Mouse (Mus musculus): ENCODE data around the gene Mdm2. TPM values are rescaled to one million over a fixed set of nuclear protein-coding genes. Genes with fewer than 3 reads are reported as not detected.
"Not testable (repeated sequence)": the region's sequence is repeated elsewhere in the genome, so short reads cannot be mapped to it uniquely, and the experiment has no call there.

The Mdm2 gene
- polyA plus RNA-seq, 1 experiment, result 39.2 TPM

GRCm38 (mm10) chr10:117705806-117706205 is 4.8 kb downstream of the Mdm2 start:
- TF ChIP-seq CTCF (IDR thresholded peaks at IDR 0.05; ENCODE audit: extremely low read depth, insufficient read length, insufficient replicate concordance, low read depth, low read length) (no peak), POLR2A (IDR thresholded peaks at IDR 0.05; ENCODE audit: low read depth, low read length) (no peak)
- no peaks in the 10 kb centered on the region for H3K27me3 ChIP-seq (ENCODE audit: control insufficient read depth, insufficient read depth, low read length)
- no peak overlapping the region for H3K27ac ChIP-seq (ENCODE audit: insufficient read depth, low read depth, low read length)
- H3K4me1 ChIP-seq (ENCODE audit: control insufficient read depth, insufficient read depth, insufficient read length, low read length), result peaks cover 4% of the 10 kb centered on the region; the same call in 1 of the 2 replicates
- H3K4me3 ChIP-seq (ENCODE audit: low read depth, low read length), result no peak overlapping the region
- H3K36me3 ChIP-seq (ENCODE audit: control insufficient read depth, insufficient read depth, low read length), result peaks cover 49% of the 10 kb centered on the region

GRCm38 (mm10) chr10:117704964-117705335 is 5.6 kb downstream of the Mdm2 start:
- H3K27me3 ChIP-seq (ENCODE audit: control insufficient read depth, insufficient read depth, low read length), result no peaks in the 10 kb centered on the region
- no peak overlapping the region for H3K27ac ChIP-seq (ENCODE audit: insufficient read depth, low read depth, low read length)
- peaks cover 54% of the 10 kb centered on the region for H3K36me3 ChIP-seq (ENCODE audit: control insufficient read depth, insufficient read depth, low read length)
- TF ChIP-seq POLR2A (IDR thresholded peaks at IDR 0.05; ENCODE audit: low read depth, low read length), result no peak
- no peak for TF ChIP-seq CTCF (IDR thresholded peaks at IDR 0.05; ENCODE audit: extremely low read depth, insufficient read length, insufficient replicate concordance, low read depth, low read length)
- no peak overlapping the region for H3K4me3 ChIP-seq (ENCODE audit: low read depth, low read length)
- peaks cover 4% of the 10 kb centered on the region; the same call in 1 of the 2 replicates for H3K4me1 ChIP-seq (ENCODE audit: control insufficient read depth, insufficient read depth, insufficient read length, low read length)
- 95% methylated on average over 6 of the region's 6 CpGs for WGBS

GRCm38 (mm10) chr10:117704314-117704963 is 6.1 kb downstream of the Mdm2 start:
- H3K27me3 ChIP-seq (ENCODE audit: control insufficient read depth, insufficient read depth, low read length); H3K27ac ChIP-seq (ENCODE audit: insufficient read depth, low read depth, low read length); H3K4me1 ChIP-seq (ENCODE audit: control insufficient read depth, insufficient read depth, insufficient read length, low read length); H3K4me3 ChIP-seq (ENCODE audit: low read depth, low read length): not testable (repeated sequence)
- H3K36me3 ChIP-seq (ENCODE audit: control insufficient read depth, insufficient read depth, low read length), result peaks cover 59% of the 10 kb centered on the region
- WGBS, result 97% methylated on average over 6 of the region's 6 CpGs

- H3K27me3 ChIP-seq (ENCODE audit: control insufficient read depth, insufficient read depth, low read length), result no peaks in the 10 kb centered on the region
- WGBS, result 64% methylated on average over 3 of the region's 3 CpGs
- H3K4me3 ChIP-seq (ENCODE audit: low read depth, low read length), result no peak overlapping the region
- no peaks in the 10 kb centered on the region; the same call in 1 of the 2 replicates for H3K4me1 ChIP-seq (ENCODE audit: control insufficient read depth, insufficient read depth, insufficient read length, low read length)
- no peak for TF ChIP-seq CTCF (IDR thresholded peaks at IDR 0.05; ENCODE audit: extremely low read depth, insufficient read length, insufficient replicate concordance, low read depth, low read length)
- no peak for TF ChIP-seq POLR2A (IDR thresholded peaks at IDR 0.05; ENCODE audit: low read depth, low read length)
- no peak overlapping the region for H3K27ac ChIP-seq (ENCODE audit: insufficient read depth, low read depth, low read length)
- H3K36me3 ChIP-seq (ENCODE audit: control insufficient read depth, insufficient read depth, low read length), result peaks cover 66% of the 10 kb centered on the region
Observed at GRCm38 (mm10) chr10:117703506-117703905, 7.1 kb downstream of the Mdm2 start.

GRCm38 (mm10) chr10:117702024-117702833 is 8.3 kb downstream of the Mdm2 start:
- Histone ChIP-seq H3K36me3 (ENCODE audit: control insufficient read depth, insufficient read depth, low read length) (peaks cover 76% of the 10 kb centered on the region), H3K27ac (ENCODE audit: insufficient read depth, low read depth, low read length) (no peak overlapping the region), H3K27me3 (ENCODE audit: control insufficient read depth, insufficient read depth, low read length) (no peaks in the 10 kb centered on the region), H3K4me1 (ENCODE audit: control insufficient read depth, insufficient read depth, insufficient read length, low read length) (no peaks in the 10 kb centered on the region; the same call in 1 of the 2 replicates), H3K4me3 (ENCODE audit: low read depth, low read length) (no peak overlapping the region)
- no peak for TF ChIP-seq CTCF (IDR thresholded peaks at IDR 0.05; ENCODE audit: extremely low read depth, insufficient read length, insufficient replicate concordance, low read depth, low read length)
- TF ChIP-seq POLR2A (IDR thresholded peaks at IDR 0.05; ENCODE audit: low read depth, low read length), result no peak
- WGBS, result 94% methylated on average over 6 of the region's 6 CpGs

- H3K4me3 ChIP-seq (ENCODE audit: low read depth, low read length), result no peak overlapping the region
- peaks cover 76% of the 10 kb centered on the region for H3K36me3 ChIP-seq (ENCODE audit: control insufficient read depth, insufficient read depth, low read length)
- WGBS, result 92% methylated on average over 6 of the region's 6 CpGs
- TF ChIP-seq POLR2A (IDR thresholded peaks at IDR 0.05; ENCODE audit: low read depth, low read length) (no peak), CTCF (IDR thresholded peaks at IDR 0.05; ENCODE audit: extremely low read depth, insufficient read length, insufficient replicate concordance, low read depth, low read length) (no peak)
- H3K27ac ChIP-seq (ENCODE audit: insufficient read depth, low read depth, low read length), result no peak overlapping the region
- no peaks in the 10 kb centered on the region for H3K27me3 ChIP-seq (ENCODE audit: control insufficient read depth, insufficient read depth, low read length)
- no peaks in the 10 kb centered on the region for H3K4me1 ChIP-seq (ENCODE audit: control insufficient read depth, insufficient read depth, insufficient read length, low read length)
Observed at GRCm38 (mm10) chr10:117701034-117701829, 9.3 kb downstream of the Mdm2 start.

GRCm38 (mm10) chr10:117700450-117700849 is 10.1 kb downstream of the Mdm2 start:
- Histone ChIP-seq H3K4me3 (ENCODE audit: low read depth, low read length) (no peak overlapping the region), H3K27me3 (ENCODE audit: control insufficient read depth, insufficient read depth, low read length) (no peaks in the 10 kb centered on the region), H3K4me1 (ENCODE audit: control insufficient read depth, insufficient read depth, insufficient read length, low read length) (no peaks in the 10 kb centered on the region), H3K27ac (ENCODE audit: insufficient read depth, low read depth, low read length) (no peak overlapping the region), H3K36me3 (ENCODE audit: control insufficient read depth, insufficient read depth, low read length) (peaks cover 80% of the 10 kb centered on the region)
- TF ChIP-seq CTCF (IDR thresholded peaks at IDR 0.05; ENCODE audit: extremely low read depth, insufficient read length, insufficient replicate concordance, low read depth, low read length) (no peak), POLR2A (IDR thresholded peaks at IDR 0.05; ENCODE audit: low read depth, low read length) (no peak)
- 92% methylated on average over 1 of the region's 1 CpGs for WGBS
